Mouse (Mus musculus) gonadal fat pad, adult 2 months (tissue): ENCODE data around the gene Edrf1. TPM values are rescaled to one million over a fixed set of nuclear protein-coding genes. Genes with fewer than 3 reads are reported as not detected.

Experiments used
- polyA plus RNA-seq: library from polyadenylated mRNA; depleted of rRNA; stranded (reverse); fragments of >200 nt; gene quantifications from 2 replicates; pipeline ENCODE4 v1.2.3, GENCODE M21; 2012; rRNA removed

Gene Edrf1
- polyA plus RNA-seq, 1 experiment: 11.7 TPM

Other genes with a start within 250 kb of the Edrf1 start
- 0.11 TPM in 1 of 2 replicates, not detected in the other for gene Tex36, start 35.4 kb upstream of the Edrf1 start, polyA plus RNA-seq
- not detected in 2 replicates for gene Mmp21, start 42.5 kb downstream of the Edrf1 start, polyA plus RNA-seq
- 39.1 and 39.3 TPM in 2 replicates for gene Bccip, start 71.8 kb downstream of the Edrf1 start, polyA plus RNA-seq
- 21.9 and 27.1 TPM in 2 replicates for gene Uros, start 72.5 kb downstream of the Edrf1 start, polyA plus RNA-seq
- 1.3 and 1.6 TPM in 2 replicates for gene Fank1, start 139.3 kb downstream of the Edrf1 start, polyA plus RNA-seq
- gene Dhx32, start 145.2 kb downstream of the Edrf1 start, polyA plus RNA-seq: 42.4 and 69.0 TPM in 2 replicates